Mouse (Mus musculus) thymus, postnatal 25 days (tissue): ENCODE data around the gene Spaca7.
"Not testable (repeated sequence)": the region's sequence is repeated elsewhere in the genome, so short reads cannot be mapped to it uniquely, and the experiment has no call there.

Source experiments
- DNase-seq: peaks from one replicate; pipeline ENCODE4 v3.0.0; 2022

Gene Spaca7

DNA sequence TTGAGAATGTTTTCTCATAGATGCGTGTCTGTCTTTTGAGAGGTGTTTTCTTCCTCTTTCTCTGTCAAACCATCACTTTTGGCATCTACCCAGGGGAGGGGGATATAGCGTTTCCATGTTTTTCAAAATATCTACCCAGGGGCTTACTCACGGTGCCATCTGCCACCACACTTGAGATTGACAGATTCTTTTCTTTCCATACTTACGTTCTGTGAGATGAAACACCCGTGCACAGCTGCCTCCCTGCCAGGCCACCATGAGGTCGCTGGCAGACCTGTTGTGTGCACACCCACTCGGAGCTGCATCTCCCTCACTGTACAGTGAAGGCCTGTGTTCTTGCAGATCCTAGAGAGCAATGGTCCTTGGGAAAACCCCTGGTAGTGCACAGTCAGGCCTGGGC is 40.4 kb downstream of the Spaca7 start:
- DNase-seq: no peak

- DNase-seq: not testable (repeated sequence)
These were observed 44.5 kb downstream of the Spaca7 start for GRCm38 (mm10) chr8:12617369-12617768.

DNA sequence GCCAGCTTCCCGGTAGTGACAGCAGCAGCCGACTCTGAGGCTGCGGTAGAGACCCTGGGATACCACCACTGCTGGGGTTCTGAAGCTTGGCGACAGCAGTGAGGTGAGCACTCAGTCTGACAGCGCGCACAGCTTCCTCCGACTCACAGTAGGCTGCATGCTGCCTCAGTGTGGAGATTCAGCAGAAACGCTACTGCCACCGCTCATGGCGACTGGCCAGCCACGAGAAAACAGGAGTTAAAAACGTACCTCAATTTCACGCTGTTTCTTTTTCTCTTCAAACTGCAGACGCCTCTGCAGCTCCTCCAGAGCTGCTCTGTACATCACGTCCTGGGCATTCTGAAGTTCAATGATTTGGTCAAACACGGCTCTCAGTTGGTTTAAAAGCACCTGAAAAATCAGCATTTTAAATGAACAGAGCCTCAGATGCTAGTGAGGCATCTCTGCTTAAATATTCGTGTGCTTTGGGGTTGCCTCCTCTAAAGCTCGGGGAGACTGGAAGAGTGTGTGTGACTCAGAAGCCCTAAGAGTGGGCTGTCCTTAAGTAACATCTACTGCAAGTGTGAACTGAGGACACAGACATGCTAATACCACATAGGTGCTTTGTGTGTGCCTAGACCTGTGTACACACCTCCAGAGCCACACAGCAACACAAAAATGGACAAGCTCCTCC is 48.9 kb downstream of the Spaca7 start:
- DNase-seq: no peak

DNA sequence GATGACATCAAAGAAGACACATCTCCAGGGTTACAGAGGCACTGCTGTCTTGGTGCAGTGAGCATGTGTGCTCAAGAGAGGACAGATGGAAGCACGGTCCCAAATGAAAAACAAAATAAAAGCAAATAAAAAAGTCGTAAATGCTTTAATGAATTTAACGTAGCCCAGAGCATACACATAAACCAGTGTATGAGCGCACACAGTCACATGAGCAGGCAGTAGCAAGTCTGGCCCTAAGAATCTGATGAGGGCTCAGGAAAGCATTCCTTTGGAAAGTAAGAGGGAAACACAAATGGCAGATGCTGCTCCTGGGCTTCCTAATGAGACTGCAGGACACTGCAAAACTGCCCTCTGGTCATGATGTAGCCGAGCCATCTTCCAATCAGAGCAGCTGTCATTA is 53.1 kb downstream of the Spaca7 start:
- no peak for DNase-seq

GRCm38 (mm10) chr8:12629079-12629478 is 56.2 kb downstream of the Spaca7 start:
- peak; percentile 22 for DNase-seq

DNA sequence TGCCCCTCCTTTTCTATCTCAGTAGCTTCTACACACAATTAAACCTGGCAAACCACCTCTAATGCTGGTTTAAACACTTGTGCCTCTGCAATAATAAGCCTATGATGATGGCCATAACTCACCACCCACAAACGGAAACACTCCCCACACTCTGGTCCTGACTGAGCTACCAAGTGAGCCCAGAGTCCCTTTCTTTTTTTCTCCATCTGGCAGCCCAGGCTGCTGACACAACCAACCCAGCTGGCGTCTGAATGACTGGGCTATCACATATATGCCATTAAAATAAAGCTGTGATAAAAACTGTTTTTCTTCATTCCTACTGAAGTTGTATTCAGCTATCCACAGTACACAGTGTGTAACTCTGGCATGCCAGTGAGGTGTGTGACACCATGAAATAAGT is 62.5 kb downstream of the Spaca7 start:
- no peak for DNase-seq

DNA sequence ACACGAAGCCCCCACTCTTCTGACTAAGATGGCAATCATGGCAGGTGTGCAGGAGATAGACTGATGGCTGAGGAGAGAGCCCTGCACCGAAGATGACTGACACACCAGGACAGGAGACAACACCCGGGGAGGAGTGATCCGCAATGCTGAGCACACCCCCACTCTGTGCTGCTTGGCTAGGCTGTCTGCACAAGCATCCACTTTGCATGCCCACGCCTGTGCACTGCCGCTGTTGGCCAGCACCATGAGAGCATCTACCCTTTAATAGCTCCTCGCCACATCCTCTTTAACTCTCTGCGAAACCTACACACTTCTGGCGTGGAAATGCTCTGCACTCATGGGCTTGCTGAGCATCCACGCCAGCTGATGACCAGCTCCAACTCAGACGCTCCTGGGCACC is 65.6 kb downstream of the Spaca7 start:
- no peak for DNase-seq

GRCm38 (mm10) chr8:12641527-12641926 is 68.7 kb downstream of the Spaca7 start:
- DNase-seq: no peak

DNA sequence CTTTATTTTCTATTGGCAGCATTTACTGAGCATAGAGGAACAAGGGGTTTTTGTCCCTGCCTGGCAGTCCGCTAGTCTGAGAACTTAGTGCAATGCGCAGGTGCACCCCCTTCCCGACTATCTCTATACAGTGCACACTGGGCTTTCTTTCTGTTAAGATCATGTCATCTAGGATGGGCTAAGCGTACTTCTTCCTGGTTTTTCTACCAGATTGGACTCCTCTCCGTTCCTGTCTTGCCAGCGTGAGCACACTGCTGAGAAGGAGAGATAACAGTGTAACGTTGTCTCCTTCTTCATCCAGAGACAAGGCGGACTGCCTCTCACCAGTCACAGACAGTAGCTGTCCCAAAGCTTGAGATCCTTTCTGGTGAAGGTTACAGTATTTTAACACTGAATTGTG is 71.5 kb downstream of the Spaca7 start:
- DNase-seq: no peak

DNA sequence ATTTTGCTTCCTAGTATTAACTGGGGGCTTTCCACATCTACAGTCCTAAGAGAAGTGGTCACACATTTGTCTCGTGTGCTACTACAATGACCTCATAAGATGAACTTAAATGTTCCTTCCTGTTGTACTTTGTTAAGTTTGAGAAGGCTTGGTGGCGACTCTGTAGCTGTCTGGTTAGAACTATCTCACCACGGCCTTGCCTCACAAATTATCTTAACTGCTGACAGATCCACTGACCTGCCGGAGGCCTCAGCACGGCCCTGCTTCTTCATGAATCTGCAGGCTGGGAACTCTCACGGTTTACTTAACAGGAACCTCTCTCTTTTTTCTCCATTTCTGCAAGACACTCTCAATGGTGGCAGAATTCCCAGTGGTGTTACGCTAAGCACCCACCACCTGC is 72.1 kb downstream of the Spaca7 start:
- DNase-seq: no peak

DNA sequence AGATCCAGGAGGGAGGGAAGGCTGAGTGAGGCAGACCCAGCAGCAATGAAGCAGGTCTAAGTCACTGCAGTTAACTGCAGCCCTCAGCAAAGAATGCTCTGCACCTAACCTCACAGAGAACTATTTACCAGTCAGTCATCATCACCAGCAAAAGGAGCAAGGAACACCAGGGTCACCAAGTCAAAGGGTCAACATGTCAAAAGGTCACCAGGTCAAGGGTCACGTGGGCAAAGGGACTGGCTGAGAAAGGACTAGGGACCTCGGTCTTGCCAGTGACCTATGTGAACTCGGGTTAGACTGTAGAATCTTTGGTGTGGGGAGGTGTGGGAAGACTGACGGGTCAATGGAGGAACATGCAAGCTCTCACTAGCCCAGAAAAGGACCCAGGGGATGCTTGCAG is 73.7 kb downstream of the Spaca7 start:
- no peak for DNase-seq

DNA sequence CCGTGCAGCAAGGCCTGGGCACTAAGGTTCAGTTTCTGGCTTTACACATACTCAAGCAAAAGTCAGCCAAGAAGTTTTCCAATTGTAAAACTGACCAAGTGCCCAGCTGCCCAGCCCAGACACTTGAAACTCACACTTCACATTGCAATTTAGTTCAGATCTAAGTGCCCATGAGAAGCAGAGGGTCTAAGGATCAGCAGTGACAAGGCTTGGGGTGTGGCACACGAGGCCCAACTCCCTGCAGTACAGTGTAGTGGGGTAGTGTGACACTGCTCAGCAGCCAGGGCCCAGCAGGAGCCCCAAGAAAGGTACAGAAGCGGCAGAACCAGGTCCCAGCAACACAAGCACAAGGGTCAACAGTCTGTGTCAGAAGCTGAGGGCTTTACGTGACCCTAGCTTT is 76.1 kb downstream of the Spaca7 start:
- no peak for DNase-seq
